10 mouse cellular contexts compared by ENCODE assay signal in genomic region chr5:31876216-31876974, GRCm38 (mm10).
DNase-seq lines count a peak whose midpoint lies in the region; ATAC-seq lines count a peak whose summit lies in the region.
"Had no signal": no experiment of that assay in that cellular context is flagged by ENCODE, and none has a peak within 500 bp of the region (broad histone marks: within the 10 kb centered on the region; RNA-seq: fewer than 3 reads in every experiment).

No protein-coding gene starts in this region.

- H3K4me3 ChIP-seq in hindbrain, embryonic 14.5 days (replicated peaks; ENCODE audit: low read length): no peak overlapping the region
- H3K4me3 ChIP-seq: lung, embryonic 15.5 days had no signal

- H3K4me1 ChIP-seq in hindbrain, embryonic 14.5 days (replicated peaks; ENCODE audit: control insufficient read depth, insufficient read depth, low read length): no peaks in the 10 kb centered on the region

- WGBS in hindbrain, embryonic 14.5 days: 84% methylated on average over 8 of the region's 8 CpGs

- H3K36me3 ChIP-seq in hindbrain, embryonic 14.5 days (replicated peaks; ENCODE audit: control insufficient read depth, insufficient read depth): no peaks in the 10 kb centered on the region
- H3K36me3 ChIP-seq: lung, embryonic 15.5 days had no signal

- H3K27ac ChIP-seq in hindbrain, embryonic 14.5 days: no peak overlapping the region
- H3K27ac ChIP-seq: lung, embryonic 15.5 days had no signal

- no peaks in the 10 kb centered on the region for H3K27me3 ChIP-seq in hindbrain, embryonic 14.5 days (ENCODE audit: control insufficient read depth, insufficient read depth, low read length)
- H3K27me3 ChIP-seq: lung, embryonic 15.5 days had no signal

- no peak for ATAC-seq in granulocyte monocyte progenitor cell, adult 5-6 weeks (replicated peaks; ENCODE audit: poor library complexity, severe bottlenecking)
- ATAC-seq in hindbrain, embryonic 14.5 days (ENCODE audit: low FRiP score): no peak
- ATAC-seq: forebrain, embryonic 14.5 days had no signal

- peak; percentile 59 for DNase-seq in 3134 (ENCODE audit: extremely low read depth, insufficient read length, low spot score)
- DNase-seq in 3T3-L1 (ENCODE audit: low read depth, low spot score): peak; percentile 93
- DNase-seq in heart, adult 9 months (ENCODE audit: low spot score in 2 of 2): peak; percentile 80 to 82
- DNase-seq in kidney, postnatal 10 days: peak; percentile 32
- no peak for DNase-seq in hindbrain, embryonic 14.5 days (ENCODE audit: low spot score)
- DNase-seq in right cerebral cortex, postnatal 14 days: no peak
- DNase-seq: thymus, adult 2 months had no signal

- no peaks in the 10 kb centered on the region for H3K9me3 ChIP-seq in hindbrain, embryonic 14.5 days (ENCODE audit: control insufficient read depth, low read length)
- H3K9me3 ChIP-seq: lung, embryonic 15.5 days had no signal

- H3K9ac ChIP-seq in hindbrain, embryonic 14.5 days: no peak overlapping the region
- H3K9ac ChIP-seq: lung, embryonic 15.5 days had no signal

- no peak overlapping the region for H3K4me2 ChIP-seq in hindbrain, embryonic 14.5 days (replicated peaks)
- H3K4me2 ChIP-seq: lung, embryonic 15.5 days had no signal

Comparison
In these comparisons a context has a peak if more than half of its experiments do, and no peak if none do; other contexts are left out.
1. DNase-seq: peak in 3134 (single experiment), 3T3-L1 (single experiment), heart, adult 9 months (2 of 2) and kidney, postnatal 10 days (single experiment); none in hindbrain, embryonic 14.5 days (single experiment) and right cerebral cortex, postnatal 14 days (single experiment).